Mouse (Mus musculus) hindbrain, embryonic 11.5 days (tissue): ENCODE measurements at regions not wholly inside any gene's neighbourhood (a gene's known extent, or its start where the extent isn't known, plus 50 kb on each side); places are given as distances from the start of the nearest gene placed in this dataset.
A peak's percentile ranks its signal among the peaks of the same experiment; 100 is the strongest.

Source experiments
- ATAC-seq: fragments of 200-750 bp; cut with Nextera tagmentation; 2 replicates; pipeline ENCODE4 v1.8.0; 2017; ENCODE audit warnings: mild to moderate bottlenecking, moderate TSS enrichment, moderate library complexity; ENCODE audit not compliant: low FRiP score
- DNase-seq: peaks from one replicate; pipeline ENCODE4 v3.0.0-alpha.2; 2015; ENCODE audit warnings: low spot score
- H3K27ac ChIP-seq: fragments of 300-500 bp; sonication (generic); 2 replicates; pipeline ENCODE4 v1.5.1; 2014; ENCODE audit warnings: mild to moderate bottlenecking, low read depth, low read length
- H3K27me3 ChIP-seq: fragments of 300-500 bp; sonication (generic); 2 replicates; pipeline ENCODE4 v1.6.1; 2014; ENCODE audit warnings: mild to moderate bottlenecking, low read length, moderate library complexity, mixed read lengths; ENCODE audit not compliant: control insufficient read depth, insufficient read depth
- H3K36me3 ChIP-seq: fragments of 300-500 bp; sonication (generic); 2 replicates; pipeline ENCODE4 v1.6.1; 2014; ENCODE audit warnings: mild to moderate bottlenecking, low read length, moderate library complexity, mixed read lengths; ENCODE audit not compliant: control insufficient read depth, insufficient read depth
- H3K4me1 ChIP-seq: fragments of 300-500 bp; sonication (generic); replicated peaks from 2 replicates; pipeline ENCODE4 v1.6.1; 2014; ENCODE audit warnings: low read length, mixed read lengths; ENCODE audit not compliant: control insufficient read depth, insufficient read depth
- H3K4me2 ChIP-seq: fragments of 300-500 bp; sonication (generic); replicated peaks from 2 replicates; pipeline ENCODE4 v1.6.1; 2014; ENCODE audit warnings: mild to moderate bottlenecking, low read depth, low read length
- H3K4me3 ChIP-seq: fragments of 300-500 bp; sonication (generic); 2 replicates; pipeline ENCODE4 v1.5.1; 2014; ENCODE audit warnings: low read depth, low read length
- H3K9ac ChIP-seq: fragments of 300-500 bp; sonication (generic); 2 replicates; pipeline ENCODE4 v1.6.1; 2014; ENCODE audit warnings: low read depth, low read length
- H3K9me3 ChIP-seq: fragments of 300-500 bp; sonication (generic); 2 replicates; pipeline ENCODE4 v1.6.1; 2016; ENCODE audit warnings: low read length; ENCODE audit not compliant: control insufficient read depth
- WGBS: fragments of 180-500 bp; shearing (Covaris S2); extraction: QIAGEN DNeasy Blood & Tissue Kit; methylation state at CpG from one replicate; pipeline ENCODE4 v1.1.7; 2014; 5-methylcytosine and 5-hydroxymethylcytosine counted together

DNA sequence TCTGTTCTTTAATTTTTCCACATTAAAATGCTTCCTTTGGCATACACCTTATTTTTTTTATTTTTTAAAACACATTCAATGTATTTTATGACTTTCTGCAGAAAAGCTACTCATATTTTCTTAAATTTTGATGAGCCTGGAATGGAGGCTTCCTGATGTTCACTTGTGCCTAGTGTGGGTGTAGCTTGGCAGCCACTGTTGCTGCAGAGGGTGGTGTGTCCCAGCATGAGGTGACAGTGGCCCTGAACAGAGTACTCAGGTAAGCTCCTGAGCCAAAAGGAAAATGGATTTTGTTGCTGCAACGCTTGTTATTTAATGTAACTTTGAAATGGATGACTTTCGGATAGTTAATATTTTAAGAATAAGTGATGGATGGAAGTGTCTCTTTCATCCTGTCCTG lies 170.6 kb downstream of the Eipr1 start:
- no peak overlapping the region for H3K4me2 ChIP-seq
- WGBS = 88% methylated on average over 2 of the region's 2 CpGs
- H3K9me3 ChIP-seq = no peaks in the 10 kb centered on the region
- no peak for ATAC-seq
- no peak for DNase-seq
- H3K36me3 ChIP-seq = no peaks in the 10 kb centered on the region
- no peaks in the 10 kb centered on the region for H3K4me1 ChIP-seq
- no peaks in the 10 kb centered on the region for H3K27me3 ChIP-seq
- H3K4me3 ChIP-seq = no peak overlapping the region
- no peak overlapping the region for H3K9ac ChIP-seq
- H3K27ac ChIP-seq = no peak overlapping the region

DNA sequence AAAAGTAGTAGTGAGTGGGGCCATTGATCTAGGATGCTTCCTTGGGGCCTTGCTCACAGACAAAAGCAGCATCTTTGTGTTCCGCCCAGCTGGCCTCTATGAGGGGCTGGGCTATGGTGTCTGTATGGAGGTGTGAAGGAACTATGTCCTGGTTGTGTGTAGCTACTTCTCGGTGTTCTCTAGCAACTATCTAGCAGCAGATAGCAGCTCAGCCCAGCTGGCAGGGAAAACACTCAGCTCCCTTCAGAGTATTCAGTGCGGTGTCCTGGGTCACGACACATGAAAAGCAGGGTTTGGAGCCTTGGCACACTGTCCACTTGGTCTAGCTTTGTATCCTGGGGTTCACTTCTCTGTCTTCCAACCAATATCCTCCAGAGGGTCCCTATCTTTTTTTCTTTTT lies 173.6 kb downstream of the Eipr1 start:
- Histone ChIP-seq H3K9ac (no peak overlapping the region), H3K27me3 (no peaks in the 10 kb centered on the region), H3K4me2 (no peak overlapping the region), H3K4me1 (no peaks in the 10 kb centered on the region), H3K36me3 (no peaks in the 10 kb centered on the region), H3K4me3 (no peak overlapping the region), H3K27ac (no peak overlapping the region), H3K9me3 (no peaks in the 10 kb centered on the region)
- DNase-seq (no peak), ATAC-seq (no peak)
- WGBS = 85% methylated on average over 4 of the region's 4 CpGs

DNA sequence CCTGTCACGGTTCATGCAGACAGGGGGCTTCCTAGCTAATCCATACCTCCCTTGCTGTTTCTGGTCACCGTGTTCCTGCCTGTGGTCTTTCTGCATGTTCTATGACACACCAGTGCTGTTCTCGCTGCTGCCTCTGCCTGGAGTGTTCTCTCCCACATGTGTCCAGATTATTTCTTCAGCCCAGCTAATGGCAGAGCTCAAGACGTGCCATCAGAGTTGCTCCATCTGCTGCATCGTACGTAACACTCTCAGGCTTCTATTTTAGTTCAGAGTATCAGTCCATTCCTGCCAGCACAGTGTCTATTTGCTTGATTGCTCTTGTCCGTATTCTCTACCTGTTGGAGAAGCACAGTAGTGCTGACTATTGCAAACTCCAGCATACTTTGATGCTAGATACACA lies 188.3 kb downstream of the Eipr1 start:
- no peak for DNase-seq
- no peaks in the 10 kb centered on the region for H3K36me3 ChIP-seq
- H3K9me3 ChIP-seq = no peaks in the 10 kb centered on the region
- ATAC-seq = no peak
- H3K27me3 ChIP-seq = no peaks in the 10 kb centered on the region
- H3K4me1 ChIP-seq = no peaks in the 10 kb centered on the region
- no peak overlapping the region for H3K27ac ChIP-seq
- H3K4me2 ChIP-seq = no peak overlapping the region
- H3K9ac ChIP-seq = no peak overlapping the region
- WGBS = 91% methylated on average over 7 of the region's 7 CpGs
- no peak overlapping the region for H3K4me3 ChIP-seq

DNA sequence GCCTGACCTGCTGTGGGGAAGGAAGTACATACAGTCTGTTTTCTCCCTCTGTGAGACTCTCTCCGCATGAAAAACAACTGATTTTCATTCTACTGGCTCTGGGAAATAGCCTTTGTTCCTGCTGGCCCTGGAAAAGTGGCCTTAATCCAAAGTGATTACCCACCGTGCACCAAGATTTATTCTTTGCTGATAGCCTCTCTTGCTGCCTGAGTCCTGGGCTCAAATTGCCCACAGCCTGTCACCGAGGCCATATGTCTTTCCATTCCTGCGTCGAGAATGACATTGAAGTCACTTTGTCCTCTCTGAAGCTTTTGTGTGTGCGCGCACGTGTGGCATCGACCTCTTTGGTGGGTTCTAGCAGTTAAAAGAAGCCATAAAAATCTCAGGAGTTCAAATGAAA lies 197.3 kb downstream of the Eipr1 start:
- no peak overlapping the region for H3K27ac ChIP-seq
- no peak for ATAC-seq
- H3K4me3 ChIP-seq = no peak overlapping the region
- WGBS = 54% methylated on average over 9 of the region's 9 CpGs
- no peaks in the 10 kb centered on the region for H3K4me1 ChIP-seq
- no peaks in the 10 kb centered on the region for H3K9me3 ChIP-seq
- no peaks in the 10 kb centered on the region for H3K36me3 ChIP-seq
- no peak overlapping the region for H3K9ac ChIP-seq
- H3K27me3 ChIP-seq = no peaks in the 10 kb centered on the region
- DNase-seq = peak; percentile 6
- H3K4me2 ChIP-seq = no peak overlapping the region

DNA sequence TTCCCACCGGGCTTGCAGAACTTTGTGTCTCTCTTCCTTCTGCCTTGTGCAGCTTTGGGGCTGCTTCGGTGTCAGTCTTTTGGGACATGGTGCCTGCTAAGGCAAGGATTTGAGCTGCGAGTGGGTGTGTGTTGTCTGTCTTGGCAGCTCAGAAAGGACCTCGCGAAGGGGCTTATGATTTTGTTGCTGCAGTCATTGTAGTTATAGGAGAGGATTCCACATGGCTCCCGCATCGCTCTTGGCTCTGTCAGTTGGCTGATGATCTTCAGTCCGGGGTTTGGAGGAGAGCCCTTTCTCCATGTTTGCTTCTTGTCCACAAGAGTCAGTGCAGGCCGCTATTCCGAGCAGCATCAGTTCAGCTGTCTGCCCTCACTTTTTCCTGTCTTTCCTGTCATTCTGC lies 197.7 kb downstream of the Eipr1 start:
- Histone ChIP-seq H3K9me3 (no peaks in the 10 kb centered on the region), H3K4me2 (no peak overlapping the region), H3K27me3 (no peaks in the 10 kb centered on the region), H3K27ac (0 out of 2 replicates have a peak overlapping the region, but pooled peaks have one; percentile 18), H3K9ac (no peak overlapping the region), H3K4me3 (no peak overlapping the region), H3K4me1 (no peaks in the 10 kb centered on the region), H3K36me3 (no peaks in the 10 kb centered on the region)
- 83% methylated on average over 10 of the region's 10 CpGs for whole genome bisulfite sequencing
- ATAC-seq (no peak), DNase-seq (no peak)

DNA sequence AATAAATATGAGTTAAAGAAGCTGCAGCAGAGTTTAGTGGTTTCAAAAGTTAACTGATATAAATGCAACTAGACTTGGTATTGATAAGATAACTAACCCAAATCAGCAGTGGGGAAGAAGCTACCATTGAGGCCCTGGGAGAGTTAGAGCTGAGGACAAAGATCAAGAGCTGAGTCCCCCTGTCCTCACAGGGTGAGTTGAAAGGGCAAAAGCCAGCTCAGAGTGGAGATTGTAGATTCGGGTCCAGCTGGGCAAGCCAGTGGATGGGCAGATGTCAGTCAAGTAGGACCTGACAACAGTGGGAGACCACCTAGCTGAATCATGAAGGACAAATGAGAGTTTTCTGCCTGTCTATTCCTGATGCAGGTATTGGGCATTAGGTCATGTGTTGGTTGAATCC lies 205.6 kb downstream of the Eipr1 start:
- H3K4me2 ChIP-seq = no peak overlapping the region
- no peaks in the 10 kb centered on the region for H3K27me3 ChIP-seq
- no peak overlapping the region for H3K4me3 ChIP-seq
- WGBS = 81% methylated on average over 1 of the region's 1 CpGs
- no peaks in the 10 kb centered on the region for H3K36me3 ChIP-seq
- no peaks in the 10 kb centered on the region for H3K4me1 ChIP-seq
- no peak overlapping the region for H3K27ac ChIP-seq
- DNase-seq (no peak), ATAC-seq (no peak)
- H3K9me3 ChIP-seq = no peaks in the 10 kb centered on the region
- no peak overlapping the region for H3K9ac ChIP-seq

DNA sequence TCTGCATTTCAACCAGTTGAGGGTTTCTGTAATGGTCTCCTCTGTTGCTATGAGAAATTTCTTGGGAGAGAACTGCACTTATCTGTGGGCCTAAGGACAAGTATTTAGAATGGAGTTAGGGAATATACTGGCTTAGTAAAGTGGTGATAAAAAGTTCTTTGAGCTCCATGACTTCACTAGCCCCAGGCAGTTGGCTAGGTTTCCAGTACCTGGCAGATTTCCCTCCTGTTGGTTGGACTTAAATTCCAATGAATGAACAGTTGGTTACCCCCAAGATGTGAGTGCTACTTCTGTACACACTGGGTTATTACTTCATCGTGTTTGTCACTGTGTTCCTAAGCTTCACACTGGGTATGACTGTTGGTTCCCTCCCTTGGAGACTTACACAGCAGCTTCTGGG lies 207.1 kb downstream of the Eipr1 start:
- Histone ChIP-seq H3K4me3 (no peak overlapping the region), H3K36me3 (no peaks in the 10 kb centered on the region), H3K9me3 (no peaks in the 10 kb centered on the region), H3K27ac (no peak overlapping the region), H3K9ac (no peak overlapping the region), H3K27me3 (no peaks in the 10 kb centered on the region), H3K4me2 (no peak overlapping the region), H3K4me1 (no peaks in the 10 kb centered on the region)
- no peak for DNase-seq
- 80% methylated on average over 1 of the region's 1 CpGs for WGBS
- no peak for ATAC-seq

DNA sequence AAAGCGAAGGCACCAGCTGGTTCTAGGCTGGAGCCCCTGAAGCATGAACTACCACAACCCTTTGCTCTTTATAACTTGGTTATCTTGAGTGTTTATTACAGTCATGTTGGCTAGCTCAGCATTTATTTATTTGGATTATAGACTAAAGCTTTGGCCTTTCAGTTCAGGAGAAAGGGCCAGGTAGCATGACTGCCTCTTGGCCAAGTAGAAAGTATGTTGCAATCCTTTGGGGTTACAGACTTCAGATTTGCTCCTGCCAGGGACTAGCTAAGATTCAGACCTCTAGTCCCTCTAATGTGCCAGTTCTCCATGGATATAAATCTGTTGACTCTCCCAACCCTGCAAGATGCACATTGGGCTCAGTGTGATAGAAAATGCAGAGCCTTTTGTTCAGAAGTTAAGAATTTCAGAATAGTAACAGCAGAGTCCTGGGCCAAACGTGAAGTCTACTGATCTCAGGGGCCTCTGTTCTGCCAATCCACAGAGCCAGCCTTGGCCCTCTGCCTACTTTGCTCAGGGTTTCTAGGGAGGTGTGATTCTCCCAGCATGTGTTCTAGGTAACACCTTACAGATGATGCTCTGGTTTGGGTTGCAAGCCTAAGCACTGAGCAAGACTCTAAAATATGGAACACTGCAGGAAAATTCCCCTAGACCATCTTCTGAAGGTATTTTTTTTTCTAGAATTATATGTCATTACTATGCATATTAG lies 218.2 kb downstream of the Eipr1 start:
- Histone ChIP-seq H3K27me3 (no peaks in the 10 kb centered on the region), H3K27ac (no peak overlapping the region)
- ATAC-seq = no peak

DNA sequence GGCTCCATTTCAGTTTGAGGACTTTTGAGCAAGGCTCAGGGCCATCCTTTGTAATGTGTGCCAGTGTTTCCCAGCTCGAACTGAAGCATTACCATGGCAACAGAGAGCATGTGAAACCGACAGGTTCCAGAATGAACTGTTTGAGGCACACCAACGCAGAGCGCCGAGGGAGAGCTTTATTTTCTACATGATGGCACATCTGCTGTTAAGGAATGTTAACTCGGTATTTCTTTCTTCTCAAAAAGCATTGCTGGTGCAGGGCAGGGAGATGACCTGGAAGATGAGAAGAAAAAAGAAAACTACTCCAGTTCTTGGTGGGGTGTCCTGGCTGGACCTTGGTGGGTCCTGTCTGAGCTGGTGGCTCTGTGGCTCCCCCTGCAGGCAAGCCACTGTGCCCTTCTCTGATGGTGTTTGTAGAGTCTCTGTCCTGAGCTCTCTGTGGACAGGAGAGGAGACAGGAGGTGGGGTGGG lies 223.0 kb downstream of the Eipr1 start:
- Histone ChIP-seq H3K4me3 (no peak overlapping the region), H3K36me3 (no peaks in the 10 kb centered on the region), H3K9me3 (no peaks in the 10 kb centered on the region), H3K4me2 (no peak overlapping the region), H3K27me3 (no peaks in the 10 kb centered on the region), H3K9ac (no peak overlapping the region), H3K27ac (no peak overlapping the region), H3K4me1 (no peaks in the 10 kb centered on the region)
- WGBS = 25% methylated on average over 6 of the region's 6 CpGs
- peak; percentile 49; the same call in 1 of the 2 replicates for ATAC-seq
- peak; percentile 46 for DNase-seq

More for the DNA sequence above, 218.2 kb downstream of the Eipr1 start:
- Histone ChIP-seq H3K4me1 (no peaks in the 10 kb centered on the region), H3K4me2 (no peak overlapping the region), H3K36me3 (no peaks in the 10 kb centered on the region), H3K9ac (no peak overlapping the region), H3K9me3 (no peaks in the 10 kb centered on the region), H3K4me3 (no peak overlapping the region)
- 80% methylated on average over 2 of the region's 2 CpGs for WGBS
- DNase-seq = no peak
